ENCODE assay signal across 21 mouse cellular contexts in the genomic region with DNA sequence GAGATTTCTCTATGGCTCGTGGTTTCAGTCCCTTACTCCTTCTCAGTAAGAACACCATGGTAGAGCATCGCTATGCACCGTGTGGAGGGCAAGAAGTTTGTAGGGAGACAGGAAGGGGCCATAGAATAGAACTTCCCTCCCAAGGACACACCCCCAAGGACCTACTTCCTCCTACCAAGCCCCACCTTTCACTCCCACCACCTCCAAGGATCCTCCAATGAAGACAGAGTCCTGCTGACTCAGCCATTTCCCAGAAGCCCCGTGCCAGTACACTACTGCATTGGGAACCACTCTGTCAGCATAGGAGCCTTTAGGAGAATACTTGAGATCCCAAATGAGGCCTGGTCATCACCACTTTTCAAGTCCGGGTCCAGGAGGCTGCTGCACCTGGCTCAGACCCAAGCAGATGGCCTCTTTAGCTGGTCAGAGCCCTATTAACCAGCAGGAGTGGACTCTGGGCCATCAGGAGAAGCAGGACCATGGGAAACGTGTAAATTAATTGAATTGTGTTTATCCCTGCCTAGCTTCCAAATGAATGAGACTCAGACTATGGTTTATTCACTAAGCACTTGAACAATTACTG. TPM values are rescaled to one million over a fixed set of nuclear protein-coding genes. Genes with fewer than 3 reads are reported as not detected.
A peak's percentile ranks its signal among the peaks of the same experiment; 100 is the strongest.
DNase-seq lines count a peak whose midpoint lies in the region; ATAC-seq and TF ChIP-seq lines count a peak whose summit lies in the region.
"Had no signal": no experiment of that assay in that cellular context is flagged by ENCODE, and none has a peak within 500 bp of the region (broad histone marks: within the 10 kb centered on the region; RNA-seq: fewer than 3 reads in every experiment).

No protein-coding gene starts in this region.

- peaks cover 31% of the 10 kb centered on the region for H3K4me1 ChIP-seq in heart, embryonic 10.5 days

- H3K27ac ChIP-seq in heart, embryonic 10.5 days = no peak overlapping the region
- no peak overlapping the region for H3K27ac ChIP-seq in layer of hippocampus, adult 2 months
- H3K27ac ChIP-seq: hindbrain, embryonic 12.5 days; kidney, embryonic 15.5 days; liver, embryonic 14.5 days; lung, embryonic 15.5 days; macrophage; midbrain, embryonic 12.5 days; neural tube, embryonic 12.5 days had no signal

- H3K36me3 ChIP-seq in heart, embryonic 10.5 days = no peaks in the 10 kb centered on the region
- H3K36me3 ChIP-seq: hindbrain, embryonic 12.5 days; kidney, embryonic 15.5 days; lung, embryonic 15.5 days; midbrain, embryonic 12.5 days; neural tube, embryonic 12.5 days had no signal

- ATAC-seq in megakaryocyte progenitor cell, adult 5-6 weeks (replicated peaks; ENCODE audit: poor library complexity) = peak; percentile 72
- ATAC-seq: intestine, embryonic 16.5 days had no signal

- 79% methylated on average over 6 of the region's 6 CpGs for WGBS in heart, embryonic 10.5 days

- H3K27me3 ChIP-seq in heart, embryonic 10.5 days (ENCODE audit: insufficient read depth, poor library complexity, severe bottlenecking) = 0 out of 2 replicates have a peak, but pooled peaks cover 22% of the 10 kb centered on the region
- H3K27me3 ChIP-seq: neural tube, embryonic 12.5 days had no signal

- no peak for TF ChIP-seq CTCF in layer of hippocampus, adult 2 months (conservative IDR thresholded peaks at IDR 0.05)

- peak; percentile 90 for DNase-seq in heart, adult 11 months
- no peak for DNase-seq in heart, embryonic 10.5 days (ENCODE audit: low spot score)
- peak; percentile 61 for DNase-seq in MEL-GATA-1-ER (ENCODE audit: extremely low read depth, low read depth)
- DNase-seq in cerebellum, adult 9-11 months = peak; percentile 53
- DNase-seq in layer of hippocampus, adult 2 months (ENCODE audit: low spot score in 2 of 2) = no peak
- no peak for DNase-seq in layer of hippocampus, adult 9-10 months (ENCODE audit: low spot score)
- DNase-seq in Muller cell, postnatal 12 days (ENCODE audit: inconsistent ontology term) = no peak
- DNase-seq: adrenal gland, adult 2 months; B cell, adult 2 months; embryo, embryonic 11 days; gastrocnemius, postnatal 10 days; right cerebral cortex, adult 18-20 months had no signal

- no peak overlapping the region for H3K4me3 ChIP-seq in heart, embryonic 10.5 days
- H3K4me3 ChIP-seq in layer of hippocampus, adult 2 months = no peak overlapping the region
- H3K4me3 ChIP-seq: hindbrain, embryonic 12.5 days; kidney, embryonic 15.5 days; lung, embryonic 15.5 days; midbrain, embryonic 12.5 days; neural tube, embryonic 12.5 days had no signal

- no peaks in the 10 kb centered on the region for H3K9me3 ChIP-seq in heart, embryonic 10.5 days
- H3K9me3 ChIP-seq: hindbrain, embryonic 12.5 days; kidney, embryonic 15.5 days; lung, embryonic 15.5 days; midbrain, embryonic 12.5 days; neural tube, embryonic 12.5 days had no signal

RNA-seq across cellular contexts. Expression of a gene that starts 28.2 kb away (rescaled TPM):
- 16.3 and 33.5 TPM in 2 replicates for polyA plus RNA-seq in heart, embryonic 10.5 days (2016; fragmentation: Nextera tagmentation; extraction: Ambion mirVana)
- total RNA-seq in megakaryocyte progenitor cell, adult 5-6 weeks (2015) = 0.95 and 1.7 TPM in 2 replicates
- 1.5 and 2.0 TPM in 2 replicates for total RNA-seq in megakaryocyte progenitor cell, adult 5-6 weeks (2017)
- 10 to 100 TPM; 71.9 to 73.3 TPM for total RNA-seq in layer of hippocampus, adult 2 months (2021)

RNA-seq across cellular contexts. Expression of a gene that starts 44.0 kb away (rescaled TPM):
- polyA plus RNA-seq in heart, embryonic 10.5 days (2016; fragmentation: Nextera tagmentation; extraction: Ambion mirVana) = 42.9 and 57.5 TPM in 2 replicates
- total RNA-seq in megakaryocyte progenitor cell, adult 5-6 weeks (2015) = 124 and 125 TPM in 2 replicates
- total RNA-seq in megakaryocyte progenitor cell, adult 5-6 weeks (2017) = 38.4 and 51.4 TPM in 2 replicates
- total RNA-seq in layer of hippocampus, adult 2 months (2021) = 10 to 100 TPM; 91.1 to 92.3 TPM

Comparison
In these comparisons a context has a peak if more than half of its experiments do, and no peak if none do; other contexts are left out.
1. DNase-seq: peak in heart, adult 11 months (single experiment), MEL-GATA-1-ER (single experiment) and cerebellum, adult 9-11 months (single experiment); none in heart, embryonic 10.5 days (single experiment), layer of hippocampus, adult 2 months (0 of 2), layer of hippocampus, adult 9-10 months (single experiment) and Muller cell, postnatal 12 days (single experiment).
2. RNA of a gene that starts 28.2 kb away (total RNA-seq): 71.9 to 73.3 TPM in layer of hippocampus, adult 2 months; 0.95 to 2.0 TPM in megakaryocyte progenitor cell, adult 5-6 weeks; every median in the first group is over 10 times any median in the second.